Mouse (Mus musculus): Measurements from ENCODE around the gene RPS10-NUDT3.

- no peak for TF ChIP-seq CTCF (IDR thresholded peaks at IDR 0.05; ENCODE audit: low read depth, low read length)
- no peak for TF ChIP-seq POLR2A (IDR thresholded peaks at IDR 0.05; ENCODE audit: extremely low read depth, insufficient read depth, low read length)
These were observed 20.3 kb upstream of the RPS10-NUDT3 start, which contains the start of gene Pacsin1 for GRCm38 (mm10) chr17:27655089-27656010.
